Mouse (Mus musculus) heart, postnatal 0 days (tissue): Measurements from ENCODE around the gene Insig1. TPM values are rescaled to one million over a fixed set of nuclear protein-coding genes. Genes with fewer than 3 reads are reported as not detected.

Experiments used
- ATAC-seq: fragments of 200-750 bp; cut with Nextera tagmentation; 2 replicates; pipeline ENCODE4 v1.8.0; 2017; ENCODE audit warnings: low read depth, moderate number of reproducible peaks, moderate library complexity; ENCODE audit not compliant: insufficient read depth
- DNase-seq: peaks from one replicate; pipeline ENCODE4 v3.0.0-alpha.2; 2016; ENCODE audit warnings: low spot score
- H3K27ac ChIP-seq: fragments of 300-500 bp; sonication (generic); 2 replicates; pipeline ENCODE4 v1.5.1; 2014; ENCODE audit warnings: low read depth, mild to moderate bottlenecking
- H3K27me3 ChIP-seq: fragments of 300-500 bp; sonication (generic); 2 replicates; pipeline ENCODE4 v1.6.1; 2014; ENCODE audit warnings: low read length, mixed read lengths; ENCODE audit not compliant: control insufficient read depth, insufficient read depth
- H3K36me3 ChIP-seq: fragments of 300-500 bp; sonication (generic); replicated peaks from 2 replicates; pipeline ENCODE4 v1.6.1; 2014; ENCODE audit warnings: low read length, mixed read lengths; ENCODE audit not compliant: control insufficient read depth, insufficient read depth
- H3K4me1 ChIP-seq: fragments of 300-500 bp; sonication (generic); 2 replicates; pipeline ENCODE4 v1.6.1; 2014; ENCODE audit warnings: antibody characterized with exemption; ENCODE audit not compliant: control insufficient read depth, insufficient read depth
- H3K4me2 ChIP-seq: fragments of 300-500 bp; sonication (generic); 2 replicates; pipeline ENCODE4 v1.6.1; 2014; ENCODE audit warnings: low read depth, mild to moderate bottlenecking, low read length, moderate library complexity
- H3K4me3 ChIP-seq: fragments of 300-500 bp; sonication (generic); 2 replicates; pipeline ENCODE4 v1.5.1; 2014; ENCODE audit warnings: low read depth, low read length
- H3K9ac ChIP-seq: fragments of 300-500 bp; sonication (generic); replicated peaks from 2 replicates; pipeline ENCODE4 v1.6.1; 2014; ENCODE audit warnings: low read depth, low read length, mixed read lengths
- H3K9me3 ChIP-seq: fragments of 300-500 bp; sonication (generic); replicated peaks from 2 replicates; pipeline ENCODE4 v1.6.1; 2016; ENCODE audit warnings: low read length; ENCODE audit not compliant: control insufficient read depth
- CTCF ChIP-seq: IDR thresholded peaks from 2 replicates; pipeline ENCODE4 v1.5.1; 2016; ENCODE audit warnings: antibody characterized with exemption, control low read depth, low read depth
- EP300 ChIP-seq: IDR thresholded peaks from 2 replicates; pipeline ENCODE4 v1.6.1; 2016; ENCODE audit warnings: antibody characterized with exemption, low read depth
- WGBS: fragments of 180-500 bp; shearing (Covaris S2); extraction: QIAGEN DNeasy Blood & Tissue Kit; methylation state at CpG from one replicate; pipeline ENCODE4 v1.1.7; 2014; 5-methylcytosine and 5-hydroxymethylcytosine counted together
- polyA plus RNA-seq: library from polyadenylated mRNA; unstranded; fragments of >200 nt; fragmentation: Nextera tagmentation; extraction: Ambion mirVana; gene quantifications from 2 replicates; pipeline ENCODE4 v1.2.1, GENCODE M21; 2015
- total RNA-seq: library from RNA; depleted of rRNA; stranded (reverse); fragments of >200 nt; gene quantifications from 2 replicates; pipeline ENCODE4 v1.2.3, GENCODE M21; 2014; ENCODE audit warnings: low replicate concordance

Insig1 gene
- total and polyA plus RNA-seq, 2 experiments from 2014 or later, result 22.6 to 57.2 TPM

GRCm38 (mm10) chr5:28039746-28040655, 31.2 kb upstream of the Insig1 start:
- Histone ChIP-seq H3K27ac (no peak overlapping the region), H3K4me3 (no peak overlapping the region), H3K27me3 (no peaks in the 10 kb centered on the region), H3K36me3 (no peaks in the 10 kb centered on the region), H3K4me1 (peaks cover 26% of the 10 kb centered on the region), H3K4me2 (no peak overlapping the region), H3K9ac (no peak overlapping the region), H3K9me3 (no peaks in the 10 kb centered on the region)
- DNase-seq (no peak), ATAC-seq (no peak)
- 66% methylated on average over 7 of the region's 7 CpGs for WGBS
- TF ChIP-seq CTCF (no peak), EP300 (no peak)

DNA sequence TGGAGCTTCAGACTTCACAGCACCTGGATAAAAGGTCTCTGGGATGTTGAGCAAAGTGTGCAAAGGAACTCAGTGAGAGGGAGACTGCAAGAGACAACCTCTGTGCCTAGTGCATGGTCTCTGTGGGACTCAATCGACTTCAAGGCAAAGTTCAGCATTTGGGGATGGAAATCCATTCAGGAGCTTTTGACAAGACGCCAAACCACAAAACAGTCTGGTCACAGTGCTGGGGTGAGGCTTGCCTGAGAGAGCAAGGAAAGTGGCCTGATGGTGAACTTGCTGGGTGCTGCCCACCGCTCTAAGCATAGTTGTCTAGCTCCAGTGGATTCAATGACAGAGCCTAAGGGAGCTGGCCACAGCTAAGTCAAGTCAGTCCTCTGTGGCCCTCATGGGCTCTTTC, 30.4 kb upstream of the Insig1 start:
- no peak for TF ChIP-seq CTCF
- no peak for TF ChIP-seq EP300
- H3K4me3 ChIP-seq, result no peak overlapping the region
- H3K9me3 ChIP-seq, result no peaks in the 10 kb centered on the region
- H3K36me3 ChIP-seq, result no peaks in the 10 kb centered on the region
- H3K27me3 ChIP-seq, result no peaks in the 10 kb centered on the region
- no peak overlapping the region for H3K4me2 ChIP-seq
- no peak overlapping the region for H3K9ac ChIP-seq
- H3K27ac ChIP-seq, result no peak overlapping the region
- DNase-seq, result no peak
- ATAC-seq, result no peak
- 77% methylated on average over 3 of the region's 3 CpGs for WGBS
- H3K4me1 ChIP-seq, result peaks cover 26% of the 10 kb centered on the region

GRCm38 (mm10) chr5:28042021-28042420, 29.1 kb upstream of the Insig1 start:
- H3K9me3 ChIP-seq, result no peaks in the 10 kb centered on the region
- no peaks in the 10 kb centered on the region for H3K36me3 ChIP-seq
- TF ChIP-seq EP300 (no peak), CTCF (no peak)
- no peak overlapping the region for H3K4me2 ChIP-seq
- ATAC-seq (no peak), DNase-seq (no peak)
- no peak overlapping the region for H3K9ac ChIP-seq
- H3K27me3 ChIP-seq, result no peaks in the 10 kb centered on the region
- H3K4me1 ChIP-seq, result peaks cover 19% of the 10 kb centered on the region
- no peak overlapping the region for H3K27ac ChIP-seq
- no peak overlapping the region for H3K4me3 ChIP-seq
- WGBS, result 93% methylated on average over 3 of the region's 3 CpGs

GRCm38 (mm10) chr5:28042779-28043178, 28.4 kb upstream of the Insig1 start:
- Histone ChIP-seq H3K36me3 (no peaks in the 10 kb centered on the region), H3K27me3 (no peaks in the 10 kb centered on the region), H3K9me3 (no peaks in the 10 kb centered on the region), H3K9ac (no peak overlapping the region), H3K4me3 (no peak overlapping the region), H3K4me1 (peaks cover 12% of the 10 kb centered on the region), H3K27ac (no peak overlapping the region), H3K4me2 (no peak overlapping the region)
- 23% methylated on average over 2 of the region's 2 CpGs for WGBS
- ATAC-seq (no peak), DNase-seq (no peak)
- TF ChIP-seq CTCF (no peak), EP300 (no peak)

- Histone ChIP-seq H3K4me3 (no peak overlapping the region), H3K36me3 (no peaks in the 10 kb centered on the region), H3K9ac (no peak overlapping the region), H3K4me2 (no peak overlapping the region), H3K9me3 (no peaks in the 10 kb centered on the region), H3K27me3 (no peaks in the 10 kb centered on the region), H3K27ac (no peak overlapping the region), H3K4me1 (peaks cover 6% of the 10 kb centered on the region)
- 73% methylated on average over 5 of the region's 5 CpGs for WGBS
- TF ChIP-seq CTCF, result no peak
- no peak for TF ChIP-seq EP300
- ATAC-seq (no peak), DNase-seq (no peak)
These were observed 27.8 kb upstream of the Insig1 start for GRCm38 (mm10) chr5:28043386-28043785.
